Mouse (Mus musculus) ES-Bruce4 (cell line): ENCODE data around the gene Ldlrad3. TPM values are rescaled to one million over a fixed set of nuclear protein-coding genes. Genes with fewer than 3 reads are reported as not detected.

Experiments used
- H3K27ac ChIP-seq: 2 replicates; pipeline ENCODE4 v1.5.1; 2012; ENCODE audit warnings: low read length, inconsistent platforms; ENCODE audit not compliant: insufficient read depth
- H3K27me3 ChIP-seq: 2 replicates; pipeline ENCODE4 v1.6.1; 2012; ENCODE audit warnings: mild to moderate bottlenecking, low read length, inconsistent platforms; ENCODE audit not compliant: control insufficient read depth, poor library complexity, insufficient read depth, severe bottlenecking
- H3K36me3 ChIP-seq: 2 replicates; pipeline ENCODE4 v1.6.1; 2012; ENCODE audit warnings: inconsistent platforms, mild to moderate bottlenecking, low read length, moderate library complexity; ENCODE audit not compliant: control insufficient read depth, poor library complexity, insufficient read depth, severe bottlenecking
- H3K4me1 ChIP-seq: one replicate; pipeline ENCODE4 v1.8.1; 2011; ENCODE audit warnings: low read length; ENCODE audit not compliant: control insufficient read depth, insufficient read depth
- H3K4me3 ChIP-seq: 2 replicates; pipeline ENCODE4 v1.5.1; 2011; ENCODE audit warnings: low read depth, mild to moderate bottlenecking, low read length
- H3K9ac ChIP-seq: 2 replicates; pipeline ENCODE4 v1.6.1; 2012; ENCODE audit warnings: low read depth, mild to moderate bottlenecking, inconsistent platforms; ENCODE audit not compliant: poor library complexity, severe bottlenecking
- H3K9me3 ChIP-seq: replicated peaks from 2 replicates; pipeline ENCODE4 v1.6.1; 2012; ENCODE audit warnings: mild to moderate bottlenecking, low read length, inconsistent platforms; ENCODE audit not compliant: control insufficient read depth, poor library complexity, insufficient read depth, severe bottlenecking
- CTCF ChIP-seq: IDR thresholded peaks from one replicate; pipeline ENCODE4 v1.8.1; 2011; ENCODE audit warnings: low read depth, low read length
- EP300 ChIP-seq: IDR thresholded peaks from 2 replicates; pipeline ENCODE4 v1.6.1; 2011; ENCODE audit warnings: low read depth, low read length; ENCODE audit not compliant: insufficient read depth
- POLR2A ChIP-seq: IDR thresholded peaks from one replicate; pipeline ENCODE4 v1.8.1; 2011; ENCODE audit warnings: low read length; ENCODE audit not compliant: insufficient read depth
- polyA plus RNA-seq: library from polyadenylated mRNA; stranded (reverse); fragments of >200 nt; gene quantifications from 2 replicates; pipeline ENCODE4 v1.2.4, GENCODE M21; 2011; ENCODE audit warnings: low read depth; ENCODE audit not compliant: missing spikeins, insufficient read depth, insufficient read length

Ldlrad3 gene
- polyA plus RNA-seq, 1 experiment: 15.7 TPM

DNA sequence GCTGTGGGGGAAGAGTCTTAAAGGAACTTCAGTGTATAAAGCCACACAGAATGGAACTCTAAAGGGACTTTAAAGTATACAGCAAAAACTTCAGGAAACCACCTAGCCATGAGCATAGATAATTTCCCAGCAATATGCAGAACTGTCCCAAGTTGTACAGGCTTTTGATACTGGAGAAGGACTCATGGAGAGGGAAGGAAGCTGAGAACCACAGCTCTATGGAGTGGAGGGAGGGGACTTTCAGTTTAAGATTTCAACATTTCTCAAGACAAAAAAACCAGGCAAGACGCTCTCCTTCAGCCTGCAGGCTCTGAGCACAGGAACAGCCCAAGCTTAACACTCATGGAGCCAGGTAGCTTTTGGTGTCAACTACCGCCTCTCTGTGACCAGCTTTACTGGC is 4.7 kb downstream of the Ldlrad3 start:
- Histone ChIP-seq H3K4me3 (no peak overlapping the region), H3K27ac (no peak overlapping the region), H3K9me3 (no peaks in the 10 kb centered on the region), H3K36me3 (no peaks in the 10 kb centered on the region), H3K27me3 (no peaks in the 10 kb centered on the region), H3K4me1 (no peaks in the 10 kb centered on the region), H3K9ac (no peak overlapping the region)
- TF ChIP-seq POLR2A (no peak), EP300 (no peak), CTCF (no peak)

DNA sequence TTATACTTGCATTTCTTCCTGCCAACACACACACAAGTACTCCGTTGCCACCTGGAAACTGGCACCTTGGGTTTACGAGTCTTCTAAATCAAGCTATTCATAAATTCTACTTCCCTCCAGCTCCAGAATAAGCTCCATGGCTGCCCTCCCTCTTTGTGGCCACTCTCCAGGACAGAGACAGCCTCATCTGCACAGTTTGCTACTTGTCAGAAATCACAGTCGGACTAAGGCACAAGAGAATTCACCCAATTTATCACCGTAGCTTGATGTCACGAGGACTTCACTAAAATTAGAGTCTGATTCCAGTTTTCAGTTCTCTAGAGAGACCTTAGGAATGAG is 9.8 kb downstream of the Ldlrad3 start:
- Histone ChIP-seq H3K27me3 (no peaks in the 10 kb centered on the region), H3K9ac (no peak overlapping the region), H3K36me3 (no peaks in the 10 kb centered on the region), H3K27ac (no peak overlapping the region), H3K9me3 (no peaks in the 10 kb centered on the region), H3K4me3 (no peak overlapping the region), H3K4me1 (no peaks in the 10 kb centered on the region)
- TF ChIP-seq CTCF (no peak), POLR2A (no peak), EP300 (no peak)

DNA sequence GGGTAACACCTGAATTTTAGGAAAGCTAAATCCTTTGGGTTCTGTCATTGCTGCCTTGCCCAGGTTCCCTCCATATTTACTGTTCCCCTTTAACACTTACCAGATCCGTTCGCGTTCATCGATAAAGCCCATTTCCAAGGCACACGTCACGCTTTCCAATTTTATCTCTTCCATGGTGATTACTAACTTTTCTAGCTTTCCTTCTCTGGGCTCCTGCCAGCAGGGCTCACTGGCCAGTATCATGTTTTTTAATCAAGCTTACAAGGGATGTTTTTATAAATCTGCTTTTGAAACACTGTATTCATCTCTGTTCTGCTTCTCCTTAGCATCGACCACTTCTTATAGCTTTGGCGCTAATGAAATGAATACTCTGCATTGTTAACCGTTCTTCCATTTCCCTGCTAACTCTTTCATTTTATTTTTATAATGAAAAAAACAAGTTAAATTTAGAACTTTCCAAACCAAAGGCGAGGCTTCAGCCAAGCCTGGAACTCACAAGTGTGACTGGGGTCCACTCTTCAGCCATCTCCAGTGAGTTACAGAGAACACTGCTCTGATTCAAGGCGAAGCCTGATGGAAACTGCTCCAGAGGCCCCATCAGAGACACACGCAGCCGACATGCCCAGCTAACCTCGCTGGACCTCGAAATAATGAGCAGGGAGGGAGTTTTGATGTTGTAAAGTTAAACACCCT is 10.3 kb downstream of the Ldlrad3 start:
- H3K36me3 ChIP-seq: no peaks in the 10 kb centered on the region
- H3K4me3 ChIP-seq: no peak overlapping the region
- no peaks in the 10 kb centered on the region for H3K27me3 ChIP-seq
- H3K4me1 ChIP-seq: no peaks in the 10 kb centered on the region
- no peak overlapping the region for H3K9ac ChIP-seq
- TF ChIP-seq CTCF: no peak
- TF ChIP-seq POLR2A: no peak
- TF ChIP-seq EP300: no peak
- no peaks in the 10 kb centered on the region for H3K9me3 ChIP-seq
- H3K27ac ChIP-seq: no peak overlapping the region

DNA sequence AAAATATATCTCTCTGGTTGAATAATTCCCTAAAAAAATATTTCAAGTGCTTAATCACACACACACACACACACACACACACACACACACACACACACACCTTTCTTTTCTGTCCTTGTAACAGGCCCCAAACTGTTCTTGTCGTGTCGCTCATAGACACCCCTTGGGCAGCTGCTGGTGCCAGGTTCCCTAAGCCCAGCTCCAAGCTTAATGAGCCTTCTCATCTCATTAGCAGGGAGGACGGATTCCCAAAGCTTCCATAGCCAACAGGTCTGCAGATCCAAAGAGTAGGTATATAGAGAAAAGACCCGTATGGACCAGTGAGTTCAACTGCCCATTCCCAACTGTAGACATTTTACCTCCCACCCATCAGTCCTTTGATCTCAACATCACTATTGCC is 13.7 kb downstream of the Ldlrad3 start:
- H3K27me3 ChIP-seq: no peaks in the 10 kb centered on the region
- H3K4me3 ChIP-seq: no peak overlapping the region
- no peaks in the 10 kb centered on the region for H3K9me3 ChIP-seq
- H3K36me3 ChIP-seq: no peaks in the 10 kb centered on the region
- H3K9ac ChIP-seq: no peak overlapping the region
- TF ChIP-seq POLR2A: no peak
- TF ChIP-seq CTCF: no peak
- H3K27ac ChIP-seq: no peak overlapping the region
- no peaks in the 10 kb centered on the region for H3K4me1 ChIP-seq

DNA sequence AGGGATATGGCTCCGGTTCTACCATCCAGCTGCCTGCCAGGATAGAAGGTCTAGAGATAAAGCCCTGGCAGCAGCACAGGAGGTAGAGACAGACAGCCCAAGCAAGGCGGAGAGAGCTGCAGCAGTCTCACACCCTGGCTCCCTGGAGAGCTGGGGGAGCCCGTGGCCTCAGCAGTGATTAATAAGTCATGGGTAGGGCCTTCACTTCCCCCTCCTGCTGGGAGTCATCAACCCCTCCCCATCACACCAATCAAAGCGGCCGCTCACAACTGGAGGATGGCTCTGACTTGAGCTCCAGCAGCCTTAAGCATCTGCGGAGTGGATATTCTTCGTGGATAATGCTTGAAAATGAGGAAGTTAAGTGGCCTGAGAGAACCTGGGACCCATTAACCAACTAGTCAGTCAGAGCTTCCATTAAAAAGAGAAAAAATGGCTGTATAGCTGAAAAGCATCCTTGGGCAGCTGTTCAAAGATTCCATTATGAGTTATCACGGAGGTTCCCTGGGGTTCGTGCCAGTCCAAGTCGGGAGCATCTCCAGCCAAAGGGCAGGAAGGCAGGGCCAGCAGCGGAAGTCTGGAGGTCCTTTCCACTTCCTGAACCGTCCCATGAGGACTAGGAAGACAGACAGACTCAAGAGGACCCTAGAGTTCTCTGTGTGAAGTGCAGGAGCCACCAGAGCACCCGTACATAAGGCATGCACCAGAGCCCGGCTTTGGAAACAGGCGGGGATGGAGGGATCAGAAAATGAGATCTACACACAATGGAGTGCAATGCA is 19.4 kb downstream of the Ldlrad3 start:
- Histone ChIP-seq H3K4me3 (peak overlapping the region; percentile 7), H3K9me3 (no peaks in the 10 kb centered on the region), H3K27me3 (no peaks in the 10 kb centered on the region), H3K36me3 (no peaks in the 10 kb centered on the region), H3K4me1 (peaks cover 4% of the 10 kb centered on the region), H3K27ac (no peak overlapping the region), H3K9ac (no peak overlapping the region)
- no peak for TF ChIP-seq POLR2A
- TF ChIP-seq CTCF: no peak
- peak; percentile 23; the same call in 1 of the 2 replicates for TF ChIP-seq EP300

DNA sequence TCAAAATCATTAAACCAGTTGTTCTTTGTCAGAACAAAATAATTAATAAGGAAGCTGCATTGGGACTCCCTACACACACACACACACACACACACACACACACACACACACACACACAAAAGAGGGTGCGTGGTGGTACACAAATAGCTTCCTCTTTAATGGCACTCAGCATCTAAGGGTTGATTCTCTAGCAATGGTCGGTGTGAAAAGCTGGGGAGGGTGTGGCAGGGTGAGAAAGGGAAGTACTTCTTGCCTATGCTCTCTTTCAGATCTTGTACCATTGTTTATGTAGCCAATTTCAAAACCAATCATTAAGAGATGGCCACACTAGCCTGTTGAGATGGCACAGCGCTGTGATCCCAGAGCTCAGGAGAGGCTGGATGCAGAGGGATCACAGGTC is 23.1 kb downstream of the Ldlrad3 start:
- H3K4me1 ChIP-seq: peaks cover 4% of the 10 kb centered on the region
- H3K9ac ChIP-seq: no peak overlapping the region
- TF ChIP-seq POLR2A (no peak), EP300 (no peak), CTCF (no peak)

More for the DNA sequence above, 23.1 kb downstream of the Ldlrad3 start:
- Histone ChIP-seq H3K9me3 (no peaks in the 10 kb centered on the region), H3K27ac (no peak overlapping the region), H3K36me3 (no peaks in the 10 kb centered on the region), H3K27me3 (no peaks in the 10 kb centered on the region), H3K4me3 (no peak overlapping the region)
